Mouse (Mus musculus) midbrain, embryonic 11.5 days (tissue): ENCODE measurements at regions not wholly inside any gene's neighbourhood (a gene's known extent, or its start where the extent isn't known, plus 50 kb on each side); places are given as distances from the start of the nearest gene placed in this dataset.

Source experiments
- ATAC-seq: fragments of 200-750 bp; cut with Nextera tagmentation; 2 replicates; pipeline ENCODE4 v1.8.0; 2017; ENCODE audit warnings: moderate TSS enrichment, moderate library complexity; ENCODE audit not compliant: low FRiP score
- DNase-seq: peaks from one replicate; pipeline ENCODE4 v3.0.0; 2015; ENCODE audit warnings: low spot score; ENCODE audit errors: missing footprints
- H3K27ac ChIP-seq: fragments of 300-500 bp; sonication (generic); 2 replicates; pipeline ENCODE4 v1.5.1; 2014; ENCODE audit warnings: low read depth, low read length
- H3K27me3 ChIP-seq: fragments of 300-500 bp; sonication (generic); 2 replicates; pipeline ENCODE4 v1.6.1; 2014; ENCODE audit warnings: mild to moderate bottlenecking, low read length, moderate library complexity, mixed read lengths; ENCODE audit not compliant: control insufficient read depth, insufficient read depth
- H3K36me3 ChIP-seq: fragments of 300-500 bp; sonication (generic); 2 replicates; pipeline ENCODE4 v1.6.1; 2014; ENCODE audit warnings: mild to moderate bottlenecking, low read length, moderate library complexity, mixed read lengths; ENCODE audit not compliant: control insufficient read depth, insufficient read depth
- H3K4me1 ChIP-seq: fragments of 300-500 bp; sonication (generic); 2 replicates; pipeline ENCODE4 v1.6.1; 2014; ENCODE audit warnings: low read length; ENCODE audit not compliant: control insufficient read depth, insufficient read depth
- H3K4me2 ChIP-seq: fragments of 300-500 bp; sonication (generic); 2 replicates; pipeline ENCODE4 v1.6.1; 2014; ENCODE audit warnings: mild to moderate bottlenecking, moderate library complexity
- H3K4me3 ChIP-seq: fragments of 300-500 bp; sonication (generic); 2 replicates; pipeline ENCODE4 v1.5.1; 2014; ENCODE audit warnings: low read depth, low read length
- H3K9ac ChIP-seq: fragments of 300-500 bp; sonication (generic); 2 replicates; pipeline ENCODE4 v1.6.1; 2014; ENCODE audit warnings: low read length
- H3K9me3 ChIP-seq: fragments of 300-500 bp; sonication (generic); 2 replicates; pipeline ENCODE4 v1.6.1; 2016; ENCODE audit warnings: low read length; ENCODE audit not compliant: control insufficient read depth
- WGBS: fragments of 180-500 bp; shearing (Covaris S2); extraction: QIAGEN DNeasy Blood & Tissue Kit; methylation state at CpG from one replicate; pipeline ENCODE4 v1.1.7; 2014; 5-methylcytosine and 5-hydroxymethylcytosine counted together

DNA sequence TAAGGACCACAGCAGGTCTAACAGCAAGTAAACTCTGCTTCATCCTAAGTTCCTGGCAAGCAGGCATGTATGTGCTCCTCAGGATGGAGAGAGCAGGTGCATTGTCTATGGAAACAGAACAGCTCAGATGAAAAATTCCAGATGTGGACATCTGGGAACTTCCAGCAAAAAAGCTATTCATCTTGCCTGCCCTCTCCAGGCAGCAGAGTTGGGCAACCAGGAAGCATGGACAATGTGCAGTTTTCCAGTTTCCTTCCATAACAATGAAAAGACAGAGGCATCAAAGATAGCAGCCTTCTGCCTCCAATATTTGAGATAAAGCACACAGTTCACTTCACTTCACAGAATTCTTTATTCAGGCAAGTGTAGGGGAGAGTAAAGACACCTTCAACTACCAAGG is 236.7 kb downstream of the Fam49a start:
- no peak for ATAC-seq
- DNase-seq, result peak; percentile 69
- no peaks in the 10 kb centered on the region; the same call in 1 of the 2 replicates for H3K4me1 ChIP-seq
- no peak overlapping the region for H3K27ac ChIP-seq
- H3K9ac ChIP-seq, result no peak overlapping the region
- no peaks in the 10 kb centered on the region for H3K27me3 ChIP-seq
- H3K36me3 ChIP-seq, result no peaks in the 10 kb centered on the region
- H3K4me3 ChIP-seq, result no peak overlapping the region
- no peak overlapping the region for H3K4me2 ChIP-seq
- H3K9me3 ChIP-seq, result no peaks in the 10 kb centered on the region

DNA sequence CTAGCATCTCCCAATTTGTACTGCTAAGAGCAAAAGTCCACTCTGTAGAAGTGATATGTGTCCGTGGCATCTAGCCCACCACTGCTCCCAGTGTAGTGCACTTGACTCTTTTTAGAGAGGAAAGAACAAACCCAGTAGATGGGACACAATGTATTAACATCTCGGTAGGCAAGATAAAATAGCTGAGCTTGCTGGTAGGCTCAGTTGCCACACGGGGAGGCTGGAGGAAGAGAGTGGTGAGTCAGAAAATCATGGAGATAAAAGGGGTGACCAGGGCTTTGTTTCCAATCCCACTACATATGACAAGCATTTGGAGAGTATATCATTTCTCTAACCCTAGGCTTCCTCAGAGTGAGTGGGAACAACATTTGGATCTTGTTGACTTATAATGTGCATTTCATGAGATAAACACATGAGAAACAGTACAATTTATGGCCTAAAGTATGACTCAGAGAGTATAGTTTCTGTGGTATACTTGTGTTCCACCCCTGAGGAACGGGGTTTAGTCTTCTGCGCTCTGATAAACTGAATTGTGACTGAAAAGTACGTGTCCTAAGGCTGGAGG is 235.4 kb downstream of the Fam49a start:
- no peaks in the 10 kb centered on the region; the same call in 1 of the 2 replicates for H3K4me1 ChIP-seq
- H3K9ac ChIP-seq, result no peak overlapping the region
- no peak overlapping the region for H3K4me3 ChIP-seq
- 89% methylated on average over 6 of the region's 6 CpGs for WGBS
- H3K27me3 ChIP-seq, result no peaks in the 10 kb centered on the region
- H3K9me3 ChIP-seq, result no peaks in the 10 kb centered on the region
- H3K36me3 ChIP-seq, result no peaks in the 10 kb centered on the region
- no peak overlapping the region for H3K4me2 ChIP-seq
- DNase-seq (peak; percentile 68), ATAC-seq (no peak)
- H3K27ac ChIP-seq, result no peak overlapping the region

DNA sequence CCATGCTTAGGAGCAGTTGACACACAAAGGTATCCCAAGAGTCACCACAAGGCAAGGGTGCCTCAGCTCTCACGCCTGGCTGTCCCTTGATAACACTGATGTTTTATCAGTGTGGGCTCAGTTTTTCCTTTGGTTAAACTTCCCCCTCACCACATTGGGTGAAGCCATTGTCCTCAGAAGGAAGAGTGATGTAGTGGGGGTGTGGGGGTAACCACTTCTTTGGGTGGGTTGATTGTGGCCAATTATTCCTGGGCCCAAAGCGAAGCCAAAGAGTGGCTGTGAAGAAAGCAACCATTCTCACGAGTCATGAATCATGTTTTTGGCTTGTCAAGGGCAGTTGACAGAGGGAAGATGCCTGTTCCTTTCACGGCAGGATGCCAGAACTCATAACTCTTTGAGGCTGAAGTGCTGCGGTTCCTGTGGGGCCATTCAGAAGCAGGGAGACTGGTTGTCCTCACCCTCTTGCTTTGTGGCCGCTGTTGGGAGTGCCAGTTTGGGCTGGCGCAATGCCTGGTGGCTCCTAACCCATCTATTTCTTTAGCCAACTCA is 234.7 kb downstream of the Fam49a start:
- Histone ChIP-seq H3K9ac (no peak overlapping the region), H3K9me3 (no peaks in the 10 kb centered on the region), H3K27me3 (no peaks in the 10 kb centered on the region), H3K4me3 (no peak overlapping the region), H3K4me2 (no peak overlapping the region), H3K4me1 (no peaks in the 10 kb centered on the region; the same call in 1 of the 2 replicates), H3K27ac (no peak overlapping the region), H3K36me3 (no peaks in the 10 kb centered on the region)
- 93% methylated on average over 7 of the region's 7 CpGs for WGBS
- no peak for DNase-seq
- ATAC-seq, result no peak

DNA sequence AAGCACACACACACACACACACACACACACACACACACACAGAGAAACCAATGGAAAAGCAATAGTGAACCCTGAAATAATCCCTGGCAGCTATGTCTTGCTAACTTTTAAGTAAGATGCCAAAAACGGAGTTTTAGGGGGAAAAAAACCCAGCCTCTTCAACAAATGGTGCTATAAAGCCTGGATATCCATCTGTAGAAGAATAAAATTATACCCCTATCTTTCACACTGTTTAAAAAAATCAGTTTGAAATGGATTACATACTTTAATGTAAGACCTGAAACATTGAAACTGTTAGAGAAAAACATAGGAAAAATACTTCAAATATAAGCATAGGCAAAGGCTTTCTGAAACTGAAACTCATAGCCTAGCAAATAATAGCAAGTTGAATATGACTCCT is 228.2 kb downstream of the Fam49a start:
- DNase-seq (no peak), ATAC-seq (no peak)
- no peaks in the 10 kb centered on the region for H3K9me3 ChIP-seq
- whole genome bisulfite sequencing, result 76% methylated on average over 1 of the region's 1 CpGs
- no peaks in the 10 kb centered on the region for H3K36me3 ChIP-seq
- H3K27ac ChIP-seq, result no peak overlapping the region
- H3K4me1 ChIP-seq, result no peaks in the 10 kb centered on the region
- no peak overlapping the region for H3K4me3 ChIP-seq
- no peak overlapping the region for H3K4me2 ChIP-seq
- H3K9ac ChIP-seq, result no peak overlapping the region
- H3K27me3 ChIP-seq, result no peaks in the 10 kb centered on the region

DNA sequence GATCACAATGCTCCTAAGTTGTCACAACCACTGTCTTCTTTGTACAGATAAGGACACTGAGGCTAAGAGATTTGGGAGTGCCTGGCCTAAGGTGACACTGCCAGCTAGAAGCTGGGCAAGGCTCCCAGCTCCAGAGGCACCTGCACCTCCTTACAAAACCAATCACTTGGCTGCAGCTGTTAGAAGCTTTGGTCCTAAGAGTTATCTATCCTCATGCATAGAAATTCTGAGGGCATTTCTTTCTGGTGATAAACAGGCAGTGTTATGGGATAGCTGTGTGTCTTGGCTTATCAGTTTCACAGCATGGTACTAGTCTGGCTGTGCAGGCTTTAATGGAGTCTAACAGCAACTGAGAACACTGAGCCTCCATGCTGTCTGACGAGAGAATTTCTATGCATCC is 226.2 kb downstream of the Fam49a start:
- 70% methylated on average over 1 of the region's 1 CpGs for WGBS
- DNase-seq, result no peak

DNA sequence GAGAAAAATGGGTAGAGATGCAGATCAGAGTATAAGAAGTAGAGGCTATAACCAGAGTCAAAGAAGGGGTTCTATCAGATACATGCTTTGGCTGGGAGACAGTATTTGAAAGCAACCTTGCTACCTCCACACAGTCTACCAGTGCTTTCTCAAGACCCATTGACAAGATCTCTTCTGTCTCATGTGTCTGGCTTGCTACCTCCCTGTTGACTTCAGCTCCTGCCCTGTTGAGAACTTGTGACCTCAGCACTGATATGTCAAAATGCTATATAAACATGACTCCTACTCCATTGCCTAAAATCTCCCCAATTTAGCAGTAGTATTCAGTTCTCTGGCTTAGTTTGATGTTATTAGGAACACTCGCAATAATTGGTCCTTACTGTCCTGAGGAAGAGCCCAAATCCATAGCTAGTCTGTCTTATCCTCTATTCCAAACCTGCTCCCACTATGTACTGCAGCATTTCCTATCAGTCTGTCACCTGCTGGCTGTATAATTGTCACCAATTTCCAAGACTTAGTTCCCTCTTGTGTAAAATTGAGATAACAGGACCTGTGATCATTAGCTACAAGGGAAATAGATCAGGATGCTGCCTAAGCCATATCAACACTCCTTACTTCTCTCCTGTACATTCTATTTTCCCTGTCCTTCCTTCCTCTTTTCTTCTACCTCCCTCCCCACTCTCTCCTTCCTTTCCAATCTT is 224.9 kb downstream of the Fam49a start:
- Histone ChIP-seq H3K9me3 (no peaks in the 10 kb centered on the region), H3K4me2 (no peak overlapping the region), H3K36me3 (no peaks in the 10 kb centered on the region), H3K9ac (no peak overlapping the region), H3K27ac (no peak overlapping the region), H3K4me1 (no peaks in the 10 kb centered on the region), H3K27me3 (no peaks in the 10 kb centered on the region), H3K4me3 (no peak overlapping the region)
- peak; percentile 66 for DNase-seq
- WGBS, result 86% methylated on average over 1 of the region's 1 CpGs
- ATAC-seq, result no peak

More for the DNA sequence above, 226.2 kb downstream of the Fam49a start:
- Histone ChIP-seq H3K4me2 (no peak overlapping the region), H3K4me3 (no peak overlapping the region), H3K4me1 (no peaks in the 10 kb centered on the region), H3K27me3 (no peaks in the 10 kb centered on the region), H3K9me3 (no peaks in the 10 kb centered on the region), H3K27ac (no peak overlapping the region), H3K36me3 (no peaks in the 10 kb centered on the region), H3K9ac (no peak overlapping the region)
- ATAC-seq, result no peak

DNA sequence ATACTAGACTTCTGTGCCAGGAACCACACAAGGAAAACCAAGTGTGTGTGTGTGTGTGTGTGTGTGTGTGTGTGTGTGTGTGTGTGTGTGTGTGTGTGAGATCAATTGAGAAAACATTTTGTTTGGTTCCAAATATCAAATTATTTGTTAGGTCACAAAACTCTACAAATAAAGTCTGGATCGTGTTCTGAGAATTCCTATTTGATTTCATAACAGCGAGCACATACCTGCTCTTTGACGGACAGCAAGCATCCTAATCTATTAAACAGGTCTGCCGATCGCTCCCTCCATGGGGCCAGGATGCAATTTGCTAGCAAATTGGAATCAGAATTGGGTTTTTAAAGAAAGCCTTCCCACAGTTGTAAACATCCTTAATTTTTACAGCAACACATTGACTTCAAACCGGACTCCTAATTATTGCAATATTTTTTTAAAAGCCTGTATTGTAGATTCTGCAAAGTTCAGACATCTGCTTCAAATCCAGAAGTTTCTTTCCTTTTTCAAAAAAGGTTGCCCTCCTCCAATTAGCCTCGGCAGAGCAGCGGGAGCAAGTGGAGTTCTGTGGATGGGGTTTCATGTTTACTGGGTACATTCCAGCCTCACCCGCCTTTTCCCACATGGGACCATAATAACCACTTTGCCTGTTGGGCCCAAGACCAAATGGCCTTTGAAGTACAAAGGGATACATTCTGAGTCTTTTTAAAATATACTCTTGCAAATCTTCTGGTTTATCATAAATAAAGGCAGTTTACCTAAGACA is 223.2 kb downstream of the Fam49a start:
- Histone ChIP-seq H3K4me1 (no peaks in the 10 kb centered on the region), H3K4me2 (no peak overlapping the region), H3K9me3 (no peaks in the 10 kb centered on the region), H3K27me3 (no peaks in the 10 kb centered on the region), H3K27ac (no peak overlapping the region), H3K36me3 (no peaks in the 10 kb centered on the region), H3K9ac (no peak overlapping the region), H3K4me3 (no peak overlapping the region)
- DNase-seq (peak; percentile 62), ATAC-seq (no peak)
- 84% methylated on average over 9 of the region's 9 CpGs for WGBS

DNA sequence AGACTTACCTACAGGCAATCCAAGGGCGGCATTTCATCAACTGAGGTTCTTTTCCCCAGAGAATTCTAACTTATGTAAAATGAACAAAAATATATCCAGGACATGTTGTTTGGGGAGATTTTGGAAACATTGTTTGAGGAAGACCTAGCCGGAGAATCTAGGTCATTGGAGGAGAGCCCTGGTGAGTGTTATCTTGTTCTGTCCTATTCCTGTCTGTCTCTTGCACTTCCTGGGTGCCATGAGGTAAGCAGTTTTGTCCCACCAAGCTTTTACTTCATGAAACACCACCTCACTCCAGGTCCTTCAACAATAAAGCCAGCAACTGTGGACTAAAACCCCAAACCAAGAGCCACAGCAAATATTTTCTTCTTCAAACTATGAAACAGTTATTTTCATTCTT is 218.5 kb downstream of the Fam49a start:
- ATAC-seq, result no peak
- Histone ChIP-seq H3K27ac (no peak overlapping the region), H3K4me2 (no peak overlapping the region), H3K9me3 (no peaks in the 10 kb centered on the region), H3K4me1 (no peaks in the 10 kb centered on the region), H3K36me3 (no peaks in the 10 kb centered on the region), H3K4me3 (no peak overlapping the region), H3K27me3 (no peaks in the 10 kb centered on the region), H3K9ac (no peak overlapping the region)
- DNase-seq, result no peak
- WGBS, result 89% methylated on average over 2 of the region's 2 CpGs

DNA sequence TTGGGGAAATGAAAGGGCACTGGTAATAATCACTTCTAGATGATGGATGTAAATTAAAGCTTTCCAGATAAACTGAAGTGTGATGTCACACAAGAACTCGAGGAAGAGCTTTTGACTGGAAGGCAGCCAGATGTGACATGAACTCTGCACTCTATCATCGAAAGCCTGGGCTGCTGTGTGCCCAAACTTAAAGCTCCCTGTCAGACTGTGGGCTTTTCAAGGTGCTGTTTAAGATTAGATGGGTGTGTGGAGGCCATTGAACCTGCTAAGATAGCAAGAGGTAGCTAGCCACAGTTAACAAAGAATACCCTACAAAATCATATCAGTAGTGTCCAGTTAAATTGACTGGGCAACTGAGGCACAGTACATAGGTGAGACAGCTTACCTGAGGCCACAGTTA is 190.1 kb downstream of the Fam49a start:
- Histone ChIP-seq H3K27me3 (no peaks in the 10 kb centered on the region), H3K9ac (no peak overlapping the region), H3K27ac (no peak overlapping the region), H3K4me3 (no peak overlapping the region), H3K36me3 (no peaks in the 10 kb centered on the region), H3K9me3 (no peaks in the 10 kb centered on the region), H3K4me1 (no peaks in the 10 kb centered on the region), H3K4me2 (no peak overlapping the region)
- ATAC-seq, result no peak
- no peak for DNase-seq
- WGBS, result 76% methylated on average over 2 of the region's 2 CpGs
